Mouse (Mus musculus) adrenal gland, postnatal 36 days (tissue): ENCODE data around the gene Fcgr2b. TPM values are rescaled to one million over a fixed set of nuclear protein-coding genes. Genes with fewer than 3 reads are reported as not detected.
"Not testable (repeated sequence)": the region's sequence is repeated elsewhere in the genome, so short reads cannot be mapped to it uniquely, and the experiment has no call there.

Experiments used
- DNase-seq, 2 experiments: peaks; one replicate each; pipeline ENCODE4 v3.0.0; 2021; ENCODE audit warnings: mixed read lengths in 1 of 2
- long read RNA-seq, 2 experiments: library from polyadenylated mRNA; stranded (forward); transcript quantifications; one replicate each; pipeline ENCODE4 v2.0.0; 2021; ENCODE audit warnings: borderline sequencing depth in 2 of 2
- total RNA-seq, 2 experiments: library from RNA; stranded (reverse); gene quantifications; 2 replicates each; pipeline ENCODE4 v1.2.3; 2021

The Fcgr2b gene
- total RNA-seq: 1 to 10 TPM; 3.3 to 8.5 TPM
- long read RNA-seq, experiment 1, partial matches to known transcripts: 0 of 2 reads
- long read RNA-seq, experiment 1, other reads (novel, unspliced or antisense): 0 of 2 reads
- long read RNA-seq, experiment 2: 0 reads

- DNase-seq: no peak
These were observed at the start of gene Fcgr2b for GRCm38 (mm10) chr1:170976447-170976846. TSS of gene Fcgr2b (minus strand) at chr1:170976547.

GRCm38 (mm10) chr1:171019311-171019950 lies 43.1 kb upstream of the Fcgr2b start:
- DNase-seq: peak; percentile 52 to 62

GRCm38 (mm10) chr1:171018737-171019136 lies 42.4 kb upstream of the Fcgr2b start, which contains the start of gene Fcgr4:
TSS of gene Fcgr4 (plus strand) at chr1:171018920.
- DNase-seq: no peak

- no peak for DNase-seq
These were observed 41.3 kb upstream of the Fcgr2b start for GRCm38 (mm10) chr1:171017468-171018158.

- peak in 1 of 2 experiments; percentile 7 for DNase-seq
These were observed 40.5 kb upstream of the Fcgr2b start for GRCm38 (mm10) chr1:171016676-171017356.

- DNase-seq: no peak
These were observed 35.4 kb upstream of the Fcgr2b start for GRCm38 (mm10) chr1:171011733-171012132.

GRCm38 (mm10) chr1:171006905-171007304 lies 30.6 kb upstream of the Fcgr2b start:
- no peak for DNase-seq

- DNase-seq: no peak
These were observed 30.0 kb upstream of the Fcgr2b start for GRCm38 (mm10) chr1:171006335-171006734.

- no peak for DNase-seq
These were observed 29.2 kb upstream of the Fcgr2b start for GRCm38 (mm10) chr1:171005586-171005985.

- DNase-seq: no peak
These were observed 28.7 kb upstream of the Fcgr2b start for GRCm38 (mm10) chr1:171005081-171005480.

GRCm38 (mm10) chr1:170999811-171000210 lies 23.5 kb upstream of the Fcgr2b start:
- DNase-seq: no peak

GRCm38 (mm10) chr1:170997756-170998655 lies 21.7 kb upstream of the Fcgr2b start:
- DNase-seq: peak; percentile 37 to 45

GRCm38 (mm10) chr1:170996753-170997152 lies 20.4 kb upstream of the Fcgr2b start:
- DNase-seq: peak; percentile 78 to 84

- DNase-seq: no peak
These were observed 19.7 kb upstream of the Fcgr2b start for GRCm38 (mm10) chr1:170996034-170996433.

- peak; percentile 32 to 58 for DNase-seq
These were observed 16.2 kb upstream of the Fcgr2b start for GRCm38 (mm10) chr1:170992550-170992949.

GRCm38 (mm10) chr1:170989656-170990055 lies 13.3 kb upstream of the Fcgr2b start:
- peak; percentile 49 to 63 for DNase-seq

GRCm38 (mm10) chr1:170985861-170986260 lies 9.5 kb upstream of the Fcgr2b start:
- no peak for DNase-seq

GRCm38 (mm10) chr1:170985092-170985491 lies 8.7 kb upstream of the Fcgr2b start:
- no peak for DNase-seq

GRCm38 (mm10) chr1:170983066-170983465 lies 6.7 kb upstream of the Fcgr2b start:
- DNase-seq: no peak

- no peak for DNase-seq
These were observed 6.0 kb upstream of the Fcgr2b start for GRCm38 (mm10) chr1:170982301-170982700.

GRCm38 (mm10) chr1:170981679-170982078 lies 5.3 kb upstream of the Fcgr2b start:
- not testable (repeated sequence) for DNase-seq

- DNase-seq: no peak
These were observed 2.3 kb upstream of the Fcgr2b start for GRCm38 (mm10) chr1:170978601-170979000.
